Mouse (Mus musculus) frontal cortex, postnatal 10 days (tissue): ENCODE measurements around the gene Hfe2.
"Not testable (repeated sequence)": the region's sequence is repeated elsewhere in the genome, so short reads cannot be mapped to it uniquely, and the experiment has no call there.

Experiments
- DNase-seq, 2 experiments: peaks; one replicate each; pipeline ENCODE4 v3.0.0; 2022; ENCODE audit warnings: low spot score in 2 of 2, mixed read lengths in 1 of 2

Gene Hfe2

DNA sequence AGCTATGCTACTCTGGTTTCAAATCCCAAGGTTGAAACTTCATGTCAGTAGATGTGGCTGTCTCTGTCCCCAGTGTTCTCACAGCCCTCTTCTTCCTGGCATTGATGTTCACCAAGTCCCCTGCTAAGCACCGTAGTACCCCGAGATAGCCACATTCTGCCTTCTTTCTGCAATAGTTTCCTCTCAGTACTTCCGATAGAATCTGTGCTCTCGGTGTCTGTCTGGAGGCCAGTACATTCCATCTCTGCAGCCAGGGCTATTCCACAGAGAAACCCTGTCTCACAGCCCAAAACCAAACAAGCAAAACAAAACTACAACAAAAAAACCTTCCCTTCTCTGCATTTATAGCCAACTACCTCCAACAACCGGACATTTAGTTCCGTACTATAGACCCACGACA lies 28.8 kb upstream of the Hfe2 start:
- no peak for DNase-seq

DNA sequence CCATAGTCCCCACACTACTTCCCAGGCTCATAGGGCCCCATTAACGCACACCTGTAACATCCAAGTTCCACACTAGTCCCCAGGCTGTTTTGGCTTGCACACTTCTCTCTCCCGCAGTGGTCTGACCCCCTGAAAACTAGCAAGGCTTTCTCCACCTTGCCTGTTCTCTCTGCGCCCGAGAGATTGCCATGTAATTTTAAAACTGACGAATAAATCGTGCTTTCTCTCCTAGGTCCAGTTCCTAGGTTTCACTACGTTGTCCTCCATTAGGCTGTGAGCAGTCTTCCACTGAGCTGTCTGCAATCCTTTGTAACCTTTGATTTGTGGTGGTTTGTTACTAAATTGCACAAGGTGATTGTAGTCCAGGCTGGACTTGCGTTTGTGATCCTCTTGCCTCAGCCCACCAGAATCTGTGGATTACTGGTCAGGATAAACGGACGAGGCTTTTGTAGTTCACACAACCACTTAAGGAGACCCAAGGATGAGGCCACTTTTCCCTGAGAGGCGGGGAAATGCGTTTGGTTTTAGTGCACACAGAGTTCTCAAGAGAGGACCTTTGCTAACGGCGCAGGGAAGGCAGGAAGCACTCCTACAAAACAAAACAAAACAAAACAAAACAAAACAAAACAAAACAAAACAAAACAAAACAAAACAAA lies 28.2 kb upstream of the Hfe2 start:
- DNase-seq: not testable (repeated sequence)

DNA sequence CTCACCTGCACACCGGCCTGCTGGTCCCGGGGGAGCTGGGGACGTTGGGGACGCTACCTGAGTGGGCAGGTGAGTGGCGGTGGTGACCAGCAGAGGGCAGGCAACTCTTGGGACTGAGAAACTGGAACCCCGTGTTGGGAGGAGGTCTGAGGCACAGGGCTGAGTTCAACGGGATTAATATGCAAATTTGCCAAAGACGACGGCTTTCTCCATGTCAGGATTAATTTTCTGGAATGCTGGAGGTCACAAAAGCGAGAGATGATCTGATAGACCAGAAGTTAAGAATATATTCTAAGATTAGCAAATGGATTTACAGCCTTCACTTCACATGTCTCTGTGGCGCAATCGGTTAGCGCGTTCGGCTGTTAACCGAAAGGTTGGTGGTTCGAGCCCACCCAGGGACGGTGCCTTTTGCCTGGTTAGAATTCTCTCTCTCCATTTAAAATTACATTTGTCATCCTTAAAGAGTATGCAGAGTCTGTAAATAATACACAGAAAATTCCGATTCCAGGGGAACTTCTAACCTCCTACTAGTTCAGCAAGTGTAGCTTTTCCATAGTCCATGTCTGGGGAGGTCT lies 27.4 kb upstream of the Hfe2 start:
- DNase-seq: peak; percentile 60 to 80

DNA sequence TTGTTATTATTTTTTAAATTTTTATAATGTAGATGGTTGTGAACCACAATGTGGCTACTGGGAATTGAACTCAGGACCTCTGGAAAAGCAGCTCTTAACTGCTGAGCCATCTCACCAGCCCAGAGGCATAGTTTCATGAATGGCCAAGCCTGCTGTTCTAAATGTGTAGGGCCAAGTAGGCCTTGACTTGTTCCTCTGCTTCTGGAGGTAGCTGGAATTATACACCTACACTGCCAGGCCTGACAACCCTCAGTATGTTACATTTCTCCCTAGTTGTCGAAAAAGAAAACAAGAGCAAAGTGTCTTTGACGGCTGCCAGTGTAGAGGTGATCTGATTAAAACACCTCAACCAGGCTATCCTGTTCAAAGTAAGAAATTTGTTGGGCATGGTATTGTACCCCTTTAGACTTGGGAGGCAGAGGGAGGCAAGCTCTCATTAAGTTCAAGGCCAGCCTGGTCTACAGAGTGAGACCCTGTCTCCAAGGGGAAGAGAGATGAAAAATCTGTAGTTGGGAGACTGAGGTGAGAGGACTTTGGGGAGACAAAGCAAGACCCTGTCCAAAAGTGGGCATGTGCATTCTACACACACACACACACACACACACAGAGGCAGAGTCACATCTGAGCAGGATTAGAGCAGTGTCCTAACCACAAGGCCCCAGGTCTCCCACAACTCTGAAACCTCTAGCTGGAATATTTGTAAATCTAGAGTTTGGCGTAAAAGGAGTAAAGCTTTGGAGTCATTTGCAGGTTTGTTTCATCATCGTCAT lies 26.3 kb upstream of the Hfe2 start:
- no peak for DNase-seq

DNA sequence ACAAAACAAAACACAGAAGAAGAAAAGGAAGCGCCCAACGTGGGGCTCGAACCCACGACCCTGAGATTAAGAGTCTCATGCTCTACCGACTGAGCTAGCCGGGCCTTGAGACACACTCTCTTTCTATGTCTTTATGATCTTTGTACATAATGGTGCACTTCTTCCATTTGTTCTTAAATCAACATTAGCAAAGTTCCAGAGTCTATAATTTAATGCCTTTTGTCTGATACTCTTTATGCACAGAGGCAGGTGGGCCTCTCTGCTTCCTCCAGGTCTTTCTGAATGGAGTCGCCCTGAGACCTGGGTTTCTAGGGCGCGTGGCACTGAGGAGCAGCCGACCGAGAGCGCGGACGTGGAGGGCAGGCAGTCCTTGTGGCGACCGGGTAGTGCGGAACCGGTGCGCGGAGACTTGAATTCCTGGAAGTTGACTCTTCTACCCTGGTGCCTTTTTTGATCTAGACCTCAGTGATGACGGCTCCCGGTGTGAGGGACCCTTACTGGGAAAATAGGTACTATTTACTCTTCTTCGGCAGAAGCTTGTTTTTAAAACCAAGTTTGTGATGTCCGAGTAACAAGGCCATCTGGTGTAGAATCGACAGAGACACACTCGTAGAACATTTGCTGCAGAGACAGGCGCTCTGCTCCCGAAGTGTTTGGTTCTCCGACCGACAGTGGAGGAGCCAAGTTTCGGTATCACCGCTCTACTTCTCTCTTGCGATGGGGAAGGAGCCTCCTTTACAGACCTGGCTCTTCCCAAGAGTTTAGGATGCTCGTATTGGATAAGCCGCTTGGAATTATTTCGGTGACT lies 25.3 kb upstream of the Hfe2 start:
- DNase-seq: peak; percentile 43 to 70

DNA sequence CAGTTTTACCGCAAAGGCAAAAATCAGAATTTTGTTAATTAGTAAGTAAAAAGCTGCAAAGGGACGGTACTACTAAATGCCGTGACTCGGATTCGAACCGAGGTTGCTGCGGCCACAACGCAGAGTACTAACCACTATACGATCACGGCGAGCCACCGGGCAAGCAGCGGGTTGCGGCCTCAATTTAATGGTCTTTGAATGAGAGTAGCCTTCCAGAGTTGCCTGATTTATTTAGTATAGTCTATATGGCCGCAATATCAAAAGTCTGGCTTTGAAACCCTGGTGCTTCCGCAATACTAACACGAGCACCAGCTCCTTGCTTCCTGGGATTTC lies 24.7 kb upstream of the Hfe2 start:
- DNase-seq: peak; percentile 84 to 91

DNA sequence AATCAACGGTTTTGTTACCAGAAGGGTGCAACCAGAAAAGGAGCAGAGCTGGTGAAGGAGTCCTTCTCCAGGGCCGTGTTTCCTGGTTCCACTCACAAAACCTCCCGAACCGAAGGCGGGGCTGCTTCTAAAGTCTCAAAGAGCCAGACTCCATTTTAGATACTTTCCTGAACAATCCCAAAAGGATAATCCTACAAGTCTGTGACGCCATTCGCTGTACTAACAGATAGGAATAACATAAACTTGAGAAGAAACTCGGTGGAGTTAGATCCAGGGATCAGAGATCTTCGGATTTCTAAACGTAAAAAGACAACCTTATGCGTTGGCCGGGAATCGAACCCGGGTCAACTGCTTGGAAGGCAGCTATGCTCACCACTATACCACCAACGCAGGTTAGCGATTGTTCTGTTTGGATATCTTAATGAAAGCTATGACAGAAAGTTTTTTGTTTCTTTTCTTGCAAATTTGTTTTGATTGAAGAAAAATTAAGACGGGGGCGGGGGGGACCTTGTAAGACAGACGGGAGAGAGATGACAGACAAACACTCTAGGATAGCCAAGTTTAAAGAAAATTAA lies 24.2 kb upstream of the Hfe2 start:
- peak; percentile 65 to 85 for DNase-seq

DNA sequence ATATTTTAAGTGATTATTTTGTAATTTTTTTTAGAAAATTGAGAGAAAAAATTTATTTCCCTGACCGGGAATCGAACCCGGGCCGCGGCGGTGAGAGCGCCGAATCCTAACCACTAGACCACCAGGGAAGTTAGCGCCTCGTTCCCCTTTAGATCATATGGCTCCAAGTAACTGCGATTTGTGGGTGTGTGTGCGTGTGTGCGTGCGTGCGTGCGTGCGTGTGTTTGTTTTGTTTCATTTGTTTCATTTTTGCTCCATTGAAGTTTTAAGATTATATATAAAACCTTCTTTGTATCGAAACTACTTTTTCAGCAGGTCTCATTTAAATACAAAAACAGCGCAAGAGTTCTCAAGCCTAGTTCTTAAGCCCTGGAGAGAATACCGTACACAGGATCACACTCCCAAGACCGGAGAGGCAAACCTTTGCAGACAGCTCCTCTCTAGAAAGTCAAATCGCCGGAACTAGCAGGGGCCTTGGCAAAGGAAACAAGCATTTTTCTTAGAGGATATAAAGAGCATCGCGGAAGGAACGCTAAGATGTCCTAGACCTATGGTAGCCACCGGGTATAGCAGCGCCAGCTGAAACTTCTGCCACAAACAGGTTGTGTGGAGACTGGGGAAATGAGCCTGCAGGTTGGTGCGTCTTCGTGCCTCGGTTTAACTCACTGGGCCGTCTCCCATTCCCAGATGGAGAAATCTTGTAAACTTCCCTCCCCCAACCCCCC lies 23.4 kb upstream of the Hfe2 start:
- DNase-seq: peak; percentile 57 to 83

DNA sequence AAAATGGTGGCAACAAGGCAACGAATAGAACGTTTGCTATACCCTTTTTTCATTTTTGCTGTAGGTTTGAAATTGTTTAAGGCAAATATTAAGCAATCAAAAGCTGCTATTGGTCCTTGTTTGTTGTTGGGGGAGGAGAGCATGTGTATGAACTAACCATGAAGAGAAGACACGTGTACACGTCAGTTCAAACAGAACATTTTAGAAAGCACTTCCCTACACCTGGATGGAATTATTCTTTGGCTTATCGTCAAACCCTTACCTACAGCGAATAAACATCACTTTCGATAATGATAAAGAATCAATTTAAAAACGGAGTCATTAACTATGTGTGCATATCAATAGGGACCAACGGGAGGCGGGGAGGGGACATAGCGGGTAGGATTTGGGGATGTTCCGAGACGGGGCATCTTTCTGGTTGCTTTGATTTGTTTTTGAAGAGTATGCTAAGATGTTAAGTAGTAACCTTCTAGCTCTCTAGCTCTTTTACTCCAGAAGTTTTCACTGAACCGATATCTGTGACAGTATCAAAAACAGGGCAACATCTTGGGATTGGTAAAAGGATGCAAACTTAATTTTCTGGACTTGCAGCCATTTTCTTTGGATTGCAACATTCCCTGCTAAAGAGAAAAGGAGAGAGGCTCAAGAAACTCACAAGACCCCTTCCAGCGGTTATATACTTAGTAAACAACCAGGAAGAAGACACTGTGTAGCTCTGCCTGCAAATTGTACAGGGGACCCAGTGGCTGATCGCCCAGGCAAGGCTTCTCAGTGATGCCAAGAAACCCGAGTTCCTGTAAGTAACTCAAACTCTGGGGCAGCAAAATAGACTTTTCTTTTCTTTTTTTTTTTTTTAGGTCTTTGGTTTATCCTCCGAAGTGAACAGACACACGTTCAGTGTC lies 22.5 kb upstream of the Hfe2 start:
- DNase-seq: no peak

DNA sequence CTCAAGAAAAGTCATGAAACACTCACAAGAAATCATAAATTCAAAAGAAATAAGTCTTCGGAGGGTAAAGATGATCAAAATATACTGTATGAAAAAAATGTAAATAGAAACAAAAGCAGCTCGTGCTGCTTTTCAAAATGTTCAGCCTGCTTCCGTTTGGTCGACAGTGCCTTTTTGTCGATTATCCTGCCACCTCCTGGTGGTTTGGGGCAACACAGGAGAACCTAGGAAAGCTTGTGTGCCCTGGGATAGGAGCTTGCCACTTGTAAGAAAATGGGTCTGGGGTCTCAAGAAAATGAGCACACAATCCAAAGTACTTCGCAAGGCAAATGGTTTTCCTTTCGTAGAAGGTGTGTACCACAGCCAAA lies 21.9 kb upstream of the Hfe2 start:
- peak in 1 of 2 experiments; percentile 70 for DNase-seq

DNA sequence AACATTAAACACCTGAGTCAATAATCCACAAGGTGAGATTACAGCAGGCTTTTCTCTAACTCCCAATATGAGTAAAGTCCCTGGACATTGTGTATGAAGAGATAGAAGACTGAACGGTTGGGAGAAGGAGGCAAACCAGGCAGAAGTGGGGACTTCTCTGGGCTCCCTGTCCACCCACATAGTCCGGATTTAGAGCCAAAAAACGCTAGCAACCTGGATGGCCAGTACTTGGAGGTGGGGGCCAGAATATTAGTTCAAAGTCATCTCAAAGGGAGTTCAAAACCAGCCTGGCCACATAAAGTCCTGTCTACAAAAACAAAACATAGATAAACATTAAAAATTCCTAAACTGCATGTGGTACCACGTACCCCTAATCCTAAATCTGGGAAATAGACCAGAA lies 21.0 kb upstream of the Hfe2 start:
- no peak for DNase-seq

DNA sequence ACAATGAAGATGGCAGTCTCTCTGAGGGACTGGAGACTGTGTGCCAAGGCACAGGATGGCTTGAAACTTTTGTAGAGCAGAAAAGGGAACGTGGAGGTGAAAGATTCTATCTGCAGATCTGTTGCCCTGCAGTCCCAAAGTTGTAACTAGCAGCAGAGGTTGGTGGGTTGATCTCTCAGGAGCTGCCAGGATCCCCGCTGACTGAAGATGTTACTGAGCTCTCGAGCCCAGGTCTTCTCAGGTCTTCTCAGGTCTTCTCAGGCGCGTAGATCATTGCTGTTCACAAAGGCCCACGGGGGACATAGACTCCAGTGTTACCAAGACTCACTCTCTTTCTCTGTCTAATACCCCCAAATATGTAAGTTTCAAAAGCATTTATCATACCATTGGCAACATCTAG lies 20.0 kb upstream of the Hfe2 start:
- no peak for DNase-seq

DNA sequence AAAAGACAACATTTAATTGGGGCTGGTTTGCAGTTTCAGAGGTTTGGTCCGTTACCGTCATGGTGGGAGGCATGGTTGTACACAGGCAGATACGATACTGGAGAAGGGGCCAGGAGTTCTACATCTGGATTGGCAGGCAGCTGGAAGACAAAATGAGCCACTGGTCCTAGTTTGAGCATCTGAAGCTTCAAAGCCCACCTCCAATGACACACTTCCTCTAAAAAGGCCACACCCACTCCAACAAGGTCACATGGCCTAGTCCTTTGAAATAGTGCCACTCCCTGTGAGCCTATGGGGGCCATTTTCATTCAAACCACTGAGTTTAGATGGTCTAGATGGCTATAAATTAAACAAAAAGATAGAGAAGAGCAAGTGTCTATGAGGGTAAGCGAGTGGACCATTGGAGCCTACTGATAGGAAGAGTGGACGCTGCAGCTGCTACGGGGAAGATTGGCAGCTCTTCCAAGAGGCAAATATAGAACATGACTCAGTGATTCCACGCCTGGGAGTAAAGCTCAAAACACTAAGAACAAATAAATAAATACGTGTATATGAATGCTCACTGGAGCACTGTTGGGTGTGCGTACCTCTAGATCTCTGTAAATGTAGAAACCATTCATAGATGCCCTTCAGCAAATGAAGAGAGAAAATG lies 18.4 kb upstream of the Hfe2 start:
- DNase-seq: no peak

DNA sequence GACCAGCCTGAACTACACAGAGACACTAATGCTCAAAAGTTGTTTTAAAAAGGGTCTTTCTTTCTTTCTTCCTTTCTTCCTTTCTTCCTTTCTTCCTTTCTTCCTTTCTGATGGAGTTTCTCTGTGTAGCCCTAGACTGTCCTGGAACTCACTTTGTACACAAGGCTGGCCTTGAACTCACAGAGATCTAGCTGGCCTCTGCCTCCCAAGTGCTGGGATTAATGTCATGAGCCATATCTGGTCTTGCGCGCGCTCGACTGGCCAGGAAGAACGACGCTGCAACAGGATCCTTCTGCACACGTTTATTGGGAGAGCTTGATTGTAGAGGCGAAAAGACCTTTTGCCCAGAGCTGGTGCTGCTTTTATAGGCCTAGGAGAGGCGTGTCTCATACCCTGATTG lies 17.0 kb upstream of the Hfe2 start:
- not testable (repeated sequence) for DNase-seq

DNA sequence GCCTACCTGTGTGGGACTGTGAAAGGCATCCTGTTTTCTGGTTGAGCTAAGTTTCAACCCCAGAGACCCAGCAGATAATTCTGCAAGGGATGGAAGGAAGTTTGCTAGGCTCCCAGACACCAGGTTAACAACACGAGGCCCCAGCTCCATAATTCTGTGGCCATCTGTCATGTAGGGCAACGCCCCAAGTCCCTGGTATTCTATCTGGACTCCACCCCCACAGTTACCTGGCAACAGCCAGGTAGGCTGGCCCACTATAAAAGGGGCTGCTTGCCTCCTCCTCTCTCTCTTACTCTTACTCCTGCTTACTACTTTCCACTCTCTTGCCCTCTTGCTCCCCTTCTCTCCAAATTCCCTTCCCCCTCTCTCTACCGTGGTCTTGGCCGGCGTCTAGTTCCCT lies 4.8 kb upstream of the Hfe2 start:
- no peak for DNase-seq

DNA sequence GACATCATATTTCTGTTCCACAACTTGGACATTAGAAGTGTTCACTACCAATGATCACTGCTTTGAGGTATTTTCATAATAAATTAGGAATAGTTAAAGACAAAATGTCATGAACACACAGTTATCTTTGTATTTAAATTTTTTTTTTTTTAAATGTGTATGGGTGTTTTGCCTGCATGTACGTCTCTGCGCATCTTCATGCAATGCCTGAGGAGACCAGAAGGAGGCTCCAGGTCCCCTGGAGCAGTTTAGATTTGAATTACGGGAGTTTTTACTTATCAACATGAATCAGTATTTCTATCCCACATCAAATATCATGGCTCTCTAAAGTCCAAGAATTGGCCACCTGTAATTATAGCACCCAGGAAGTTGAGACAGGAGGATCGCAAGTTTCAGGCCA lies 2.8 kb upstream of the Hfe2 start:
- DNase-seq: no peak

DNA sequence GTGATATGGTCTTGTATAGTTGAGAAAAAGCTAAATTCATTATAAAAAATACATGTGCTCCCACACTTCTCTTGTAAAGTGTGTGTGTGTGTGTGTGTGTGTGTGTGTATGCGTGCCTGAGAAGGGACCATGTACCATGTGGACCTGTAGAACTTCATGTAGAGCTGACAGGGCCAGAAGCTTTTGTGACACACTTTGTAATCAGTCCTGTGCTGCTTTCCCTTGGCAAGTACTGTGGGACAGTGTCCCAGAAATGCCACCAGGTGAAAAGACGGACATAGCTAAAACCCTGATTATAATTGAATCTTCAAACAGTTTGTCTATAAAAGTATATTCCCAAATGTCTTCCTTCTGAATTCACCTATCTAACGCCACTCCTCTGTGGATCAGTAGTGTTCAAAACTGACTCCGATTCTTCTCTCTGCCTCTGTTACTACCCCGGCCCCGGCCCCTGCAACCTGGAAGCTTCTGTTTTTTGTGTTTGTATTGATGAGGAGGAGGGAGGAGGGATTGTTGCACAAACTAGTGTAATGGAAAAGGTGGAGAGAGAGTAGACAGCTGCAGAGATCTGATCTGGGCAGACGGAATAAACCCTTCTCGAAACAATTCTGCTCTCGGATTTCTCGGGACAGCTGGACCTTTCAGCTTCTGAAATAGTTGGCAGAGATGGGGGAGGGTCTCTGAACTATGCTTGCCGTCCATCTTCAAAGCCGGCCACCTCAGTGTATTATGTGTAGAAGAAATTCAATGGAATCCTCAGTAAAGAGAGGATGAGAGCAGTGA lies 753 bp upstream of the Hfe2 start:
- no peak for DNase-seq

DNA sequence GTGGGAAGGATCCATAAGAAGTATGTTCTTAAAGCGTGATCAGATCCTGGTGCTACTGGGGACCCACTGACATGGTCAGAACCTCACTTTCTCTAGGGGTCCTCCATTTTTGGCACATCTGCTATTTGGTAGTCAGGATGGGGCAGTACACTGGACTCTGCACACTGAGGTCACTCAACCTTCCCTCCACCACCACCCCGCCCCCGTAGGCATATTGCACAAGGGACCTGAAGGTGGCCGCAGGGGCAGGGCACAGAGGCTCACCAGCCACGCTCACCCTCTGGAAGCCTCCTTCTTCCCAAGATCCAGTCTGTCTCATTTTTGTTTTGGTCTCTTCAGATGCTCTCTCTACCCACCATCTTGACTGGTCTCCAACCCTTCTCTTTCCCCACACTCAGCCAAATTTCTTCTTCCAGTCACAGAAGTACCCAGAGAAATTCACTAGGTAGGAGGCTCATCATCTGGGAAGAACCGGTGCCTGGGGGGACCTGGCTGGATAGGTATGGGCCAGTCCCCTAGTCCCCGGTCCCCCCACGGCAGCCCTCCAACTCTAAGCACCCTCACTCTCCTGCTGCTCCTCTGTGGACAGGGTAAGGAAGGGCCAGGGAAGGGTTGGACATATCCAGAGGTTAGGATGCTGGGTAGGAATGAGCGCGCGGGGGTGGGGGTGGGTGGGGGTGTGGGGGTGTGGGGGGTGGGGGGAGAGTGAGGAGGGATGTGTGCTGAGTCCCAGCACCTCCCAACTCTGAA lies 1.2 kb downstream of the Hfe2 start:
- DNase-seq: no peak
